Mouse (Mus musculus): ENCODE measurements around the gene Zmiz1.

GRCm38 (mm10) chr14:25543098-25543497 lies 84.1 kb downstream of the Zmiz1 start:
- TF ChIP-seq CTCF (conservative IDR thresholded peaks at IDR 0.05; ENCODE audit: low read length) (no peak), NANOG (IDR thresholded peaks at IDR 0.05; ENCODE audit: borderline replicate concordance, low read length) (no peak)
